Mouse (Mus musculus): Measurements from ENCODE around the gene Hist1h3f.
"Not testable (repeated sequence)": the region's sequence is repeated elsewhere in the genome, so short reads cannot be mapped to it uniquely, and the experiment has no call there.

GRCm38 (mm10) chr13:23560699-23561098 lies 16.8 kb downstream of the Hist1h3f start:
- not testable (repeated sequence) for TF ChIP-seq POLR2A (IDR thresholded peaks at IDR 0.05; ENCODE audit: extremely low read depth, insufficient read depth, low read length); CTCF (IDR thresholded peaks at IDR 0.05; ENCODE audit: low read depth, low read length)

Measured in liver, adult 2 months (tissue).